Mouse (Mus musculus) heart, adult 11 months (tissue): Measurements from ENCODE around the gene Ly6g6e.
"Not testable (repeated sequence)": the region's sequence is repeated elsewhere in the genome, so short reads cannot be mapped to it uniquely, and the experiment has no call there.

ENCODE experiments used
- DNase-seq: peaks from one replicate; pipeline ENCODE4 v3.0.0; 2022

The Ly6g6e gene

GRCm38 (mm10) chr17:35105740-35106389 is 29.2 kb downstream of the Ly6g6e start:
- DNase-seq, result no peak

- no peak for DNase-seq
Measured at GRCm38 (mm10) chr17:35106522-35106921, 29.8 kb downstream of the Ly6g6e start.

GRCm38 (mm10) chr17:35108097-35108496 is 31.4 kb downstream of the Ly6g6e start, which contains the start of gene Ly6g5c:
Ly6g5c (plus strand) TSS chr17:35108279.
- DNase-seq, result no peak

- peak; percentile 91 for DNase-seq
Measured at GRCm38 (mm10) chr17:35111774-35112173, 35.1 kb downstream of the Ly6g6e start.

GRCm38 (mm10) chr17:35115046-35116019 is 38.6 kb downstream of the Ly6g6e start, which contains the start of gene Ly6g5b:
Ly6g5b (minus strand) TSS chr17:35115428.
- peak; percentile 89 for DNase-seq

GRCm38 (mm10) chr17:35120745-35121142 is 44.0 kb downstream of the Ly6g6e start:
- no peak for DNase-seq

GRCm38 (mm10) chr17:35121143-35121799 is 44.6 kb downstream of the Ly6g6e start, which contains the start of gene Gpank1:
Gpank1 (plus strand) TSS chr17:35121455.
- DNase-seq, result peak; percentile 100

- DNase-seq, result peak; percentile 96
Measured at GRCm38 (mm10) chr17:35121871-35122303, 45.2 kb downstream of the Ly6g6e start, which contains the start of gene Csnk2b. Csnk2b (minus strand) TSS chr17:35122053.

- peak; percentile 91 for DNase-seq
Measured at GRCm38 (mm10) chr17:35123287-35123686, 46.6 kb downstream of the Ly6g6e start.

- DNase-seq, result not testable (repeated sequence)
Measured at GRCm38 (mm10) chr17:35124261-35124896, 47.7 kb downstream of the Ly6g6e start.

GRCm38 (mm10) chr17:35125081-35125480 is 48.4 kb downstream of the Ly6g6e start:
- no peak for DNase-seq

GRCm38 (mm10) chr17:35125578-35125977 is 48.9 kb downstream of the Ly6g6e start:
- DNase-seq, result no peak

GRCm38 (mm10) chr17:35126206-35126611 is 49.5 kb downstream of the Ly6g6e start, which contains the start of gene D17H6S53E:
D17H6S53E (plus strand) TSS chr17:35126373.
- peak; percentile 99 for DNase-seq

GRCm38 (mm10) chr17:35127017-35127416 is 50.3 kb downstream of the Ly6g6e start:
- DNase-seq, result no peak
